9 mouse cellular contexts compared by ENCODE assay signal in the genomic region with DNA sequence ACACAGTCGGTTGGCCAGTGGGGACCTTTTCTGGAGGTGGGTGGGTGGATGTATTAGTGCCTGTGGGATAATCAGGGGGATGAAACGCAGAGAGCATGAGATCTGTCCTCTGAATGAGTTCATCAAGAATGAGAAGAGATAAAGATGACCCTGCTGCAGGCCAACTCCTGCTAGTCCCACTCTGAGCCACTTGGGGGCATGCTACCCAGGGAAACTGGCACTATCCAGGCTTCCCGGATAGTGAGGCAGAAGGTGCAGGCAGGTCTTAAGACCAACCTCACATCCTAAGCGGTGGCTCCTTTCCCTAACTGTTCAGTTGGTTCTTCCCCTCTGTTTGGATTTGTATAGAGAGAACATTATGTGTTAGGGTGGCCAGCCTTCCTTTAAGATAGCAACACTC.
A peak's percentile ranks its signal among the peaks of the same experiment; 100 is the strongest.
DNase-seq lines count a peak whose midpoint lies in the region; ATAC-seq and TF ChIP-seq lines count a peak whose summit lies in the region.
"Had no signal": no experiment of that assay in that cellular context is flagged by ENCODE, and none has a peak within 500 bp of the region (broad histone marks: within the 10 kb centered on the region; RNA-seq: fewer than 3 reads in every experiment).

No protein-coding gene starts in this region.

- WGBS in heart, adult 2 months = 59% methylated on average over 4 of the region's 4 CpGs
- WGBS in heart, embryonic 10.5 days = 42% methylated on average over 4 of the region's 4 CpGs
- 80% methylated on average over 4 of the region's 4 CpGs for WGBS in olfactory bulb, adult 2 months
- 65% methylated on average over 4 of the region's 4 CpGs for WGBS in forebrain, embryonic 11.5 days

- H3K79me2 ChIP-seq in heart, adult 2 months (replicated peaks; ENCODE audit: control insufficient read depth, insufficient read depth, low read length) = no peaks in the 10 kb centered on the region
- H3K79me2 ChIP-seq in C2C12 (ENCODE audit: control insufficient read depth, insufficient read depth) = no peaks in the 10 kb centered on the region

- H3K36me3 ChIP-seq in heart, adult 2 months (ENCODE audit: control insufficient read depth, insufficient read depth, low read length) = no peaks in the 10 kb centered on the region
- 0 out of 2 replicates have a peak, but pooled peaks cover 5% of the 10 kb centered on the region for H3K36me3 ChIP-seq in heart, embryonic 10.5 days
- no peaks in the 10 kb centered on the region for H3K36me3 ChIP-seq in C2C12 (ENCODE audit: control insufficient read depth, insufficient read depth)
- no peaks in the 10 kb centered on the region for H3K36me3 ChIP-seq in forebrain, embryonic 11.5 days (ENCODE audit: control insufficient read depth, insufficient read depth, low read length)
- H3K36me3 ChIP-seq: neural tube, embryonic 12.5 days had no signal

- TF ChIP-seq POLR2A in heart, adult 2 months (IDR thresholded peaks at IDR 0.05; ENCODE audit: insufficient read depth, low read depth, low read length) = no peak
- TF ChIP-seq POLR2A in olfactory bulb, adult 2 months (IDR thresholded peaks at IDR 0.05; ENCODE audit: insufficient read depth, low read depth, low read length) = no peak

- H3K4me1 ChIP-seq in heart, adult 2 months (ENCODE audit: control insufficient read depth, insufficient read depth, low read length) = no peaks in the 10 kb centered on the region
- H3K4me1 ChIP-seq in heart, embryonic 10.5 days = peaks cover 17% of the 10 kb centered on the region
- H3K4me1 ChIP-seq in olfactory bulb, adult 2 months (ENCODE audit: control insufficient read depth, insufficient read depth, low read length) = no peaks in the 10 kb centered on the region
- H3K4me1 ChIP-seq in forebrain, embryonic 11.5 days (replicated peaks; ENCODE audit: control insufficient read depth, insufficient read depth, low read length) = no peaks in the 10 kb centered on the region

- no peak overlapping the region for H3K27ac ChIP-seq in heart, adult 2 months
- no peak overlapping the region; the same call in 1 of the 2 replicates for H3K27ac ChIP-seq in heart, embryonic 10.5 days
- H3K27ac ChIP-seq in olfactory bulb, adult 2 months (ENCODE audit: insufficient read depth, low read depth, low read length) = no peak overlapping the region
- H3K27ac ChIP-seq in forebrain, embryonic 11.5 days (ENCODE audit: low read depth, low read length) = no peak overlapping the region
- H3K27ac ChIP-seq: neural tube, embryonic 12.5 days had no signal

- no peak overlapping the region for H3ac ChIP-seq in C2C12 (ENCODE audit: control insufficient read depth, insufficient read length, low read depth)

- no peak for TF ChIP-seq EP300 in heart, adult 2 months (IDR thresholded peaks at IDR 0.05; ENCODE audit: insufficient read depth, low read depth, low read length)

- H3K79me3 ChIP-seq in C2C12 (ENCODE audit: low read depth) = no peaks in the 10 kb centered on the region

- peak in 1 of 2 experiments; percentile 8 for DNase-seq in heart, adult 2 months
- no peak for DNase-seq in heart, embryonic 10.5 days (ENCODE audit: low spot score)
- peak; percentile 73 to 79 for DNase-seq in adrenal gland, postnatal 36 days
- DNase-seq in layer of hippocampus, adult 11-12 months (ENCODE audit: low spot score) = peak; percentile 45
- DNase-seq in urinary bladder, postnatal 14 days (ENCODE audit: low spot score) = no peak
- DNase-seq in forebrain, embryonic 11.5 days (ENCODE audit: low spot score) = no peak

- no peak overlapping the region for H3K9ac ChIP-seq in heart, adult 2 months (ENCODE audit: low read depth, low read length)
- no peak overlapping the region for H3K9ac ChIP-seq in forebrain, embryonic 11.5 days (ENCODE audit: low read length)
- H3K9ac ChIP-seq: neural tube, embryonic 12.5 days had no signal

- TF ChIP-seq CTCF in heart, adult 2 months (IDR thresholded peaks at IDR 0.05) = peak; percentile 62
- peak; percentile 41 for TF ChIP-seq CTCF in C2C12 (IDR thresholded peaks at IDR 0.05; ENCODE audit: control insufficient read depth, insufficient read depth, insufficient read length)
- TF ChIP-seq CTCF in olfactory bulb, adult 2 months (IDR thresholded peaks at IDR 0.05; ENCODE audit: insufficient read depth, low read depth, low read length) = 0 out of 2 replicates have a peak, but pooled peaks have one; percentile 23

- intact Hi-C loops in heart, adult 2 months (cut with DNase I) = loop anchor here (2.0 kb wide), 1 partner anchor 264 kb away; no protein-coding TSS in a partner anchor

- H3K4me2 ChIP-seq in forebrain, embryonic 11.5 days (ENCODE audit: low read depth, low read length, severe bottlenecking) = no peak overlapping the region
- H3K4me2 ChIP-seq: neural tube, embryonic 12.5 days had no signal

- no peak for ATAC-seq in forebrain, embryonic 11.5 days (replicated peaks; ENCODE audit: low FRiP score)

- no peaks in the 10 kb centered on the region for H3K9me3 ChIP-seq in heart, embryonic 10.5 days
- no peaks in the 10 kb centered on the region for H3K9me3 ChIP-seq in forebrain, embryonic 11.5 days (ENCODE audit: control insufficient read depth, low read length)
- H3K9me3 ChIP-seq: neural tube, embryonic 12.5 days had no signal

- no peaks in the 10 kb centered on the region for H3K27me3 ChIP-seq in heart, adult 2 months (ENCODE audit: control insufficient read depth, insufficient read depth, low read length)
- no peaks in the 10 kb centered on the region for H3K27me3 ChIP-seq in heart, embryonic 10.5 days (ENCODE audit: insufficient read depth, poor library complexity, severe bottlenecking)
- H3K27me3 ChIP-seq in C2C12 (ENCODE audit: control insufficient read depth, insufficient read depth, insufficient read length) = no peaks in the 10 kb centered on the region
- H3K27me3 ChIP-seq in forebrain, embryonic 11.5 days (ENCODE audit: control insufficient read depth, insufficient read depth, low read length) = no peaks in the 10 kb centered on the region
- H3K27me3 ChIP-seq: neural tube, embryonic 12.5 days had no signal

- no peak overlapping the region for H3K4me3 ChIP-seq in heart, adult 2 months
- H3K4me3 ChIP-seq in heart, embryonic 10.5 days = no peak overlapping the region
- no peak overlapping the region for H3K4me3 ChIP-seq in C2C12 (ENCODE audit: insufficient read depth, poor library complexity, severe bottlenecking)
- H3K4me3 ChIP-seq in olfactory bulb, adult 2 months (ENCODE audit: insufficient read depth, low read depth, low read length) = no peak overlapping the region
- no peak overlapping the region for H3K4me3 ChIP-seq in forebrain, embryonic 11.5 days (ENCODE audit: low read depth, low read length)
- H3K4me3 ChIP-seq: neural tube, embryonic 12.5 days had no signal

TF ChIP-seq in C2C12, 6 proteins besides CTCF, POLR2A, EP300 and RAD21:
- TF ChIP-seq MYOD1 (IDR thresholded peaks at IDR 0.05; ENCODE audit: control insufficient read depth, insufficient read length, low read depth) (no peak), CEBPB (IDR thresholded peaks at IDR 0.05; ENCODE audit: low read depth) (no peak), USF1 (IDR thresholded peaks at IDR 0.05; ENCODE audit: low read depth) (no peak), MAX (IDR thresholded peaks at IDR 0.05) (no peak), FOSL1 (IDR thresholded peaks at IDR 0.05; ENCODE audit: insufficient read depth, low read length, poor library complexity, severe bottlenecking) (no peak), MYOG (IDR thresholded peaks at IDR 0.05; ENCODE audit: control insufficient read depth, extremely low read depth, insufficient read length) (no peak)

Comparison
In these comparisons a context has a peak if more than half of its experiments do, and no peak if none do; other contexts are left out.
1. DNase-seq: peak in adrenal gland, postnatal 36 days (2 of 2) and layer of hippocampus, adult 11-12 months (single experiment); none in heart, embryonic 10.5 days (single experiment), urinary bladder, postnatal 14 days (single experiment) and forebrain, embryonic 11.5 days (single experiment).
2. Peak in every context shown above with its lines, with median percentiles within 50 percentile points of each other: CTCF ChIP-seq.